Mouse (Mus musculus): ENCODE measurements at regions not wholly inside any gene's neighbourhood (a gene's known extent, or its start where the extent isn't known, plus 50 kb on each side); places are given as distances from the start of the nearest gene placed in this dataset.

DNA sequence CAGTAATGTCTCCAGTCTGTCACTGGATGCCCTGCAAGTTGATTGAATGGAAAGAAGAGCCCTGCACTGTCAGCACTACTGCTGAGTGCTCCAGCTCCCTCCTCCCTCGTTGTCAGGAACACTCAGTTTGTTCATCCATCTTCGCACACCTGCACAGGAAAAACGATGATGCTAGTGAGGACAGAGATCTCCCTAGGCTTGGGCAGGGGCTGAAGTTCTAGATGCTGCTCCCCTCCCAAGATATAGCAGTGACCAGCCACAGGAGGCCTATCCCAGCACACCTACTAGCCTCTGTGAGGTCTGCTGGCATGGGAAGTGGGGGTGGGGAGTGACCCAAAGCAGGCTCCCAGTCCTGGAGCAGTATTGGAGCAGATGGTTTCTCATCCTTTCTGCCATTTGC, 305.8 kb downstream of the Wdr11 start:
- Histone ChIP-seq H3K27me3 (ENCODE audit: control insufficient read depth, insufficient read depth, low read length) (no peaks in the 10 kb centered on the region), H3K36me3 (ENCODE audit: control insufficient read depth, insufficient read depth, low read length) (no peaks in the 10 kb centered on the region), H3K9ac (ENCODE audit: low read length) (no peak overlapping the region), H3K27ac (ENCODE audit: low read depth, low read length) (no peak overlapping the region), H3K4me3 (ENCODE audit: low read depth, low read length) (no peak overlapping the region), H3K4me1 (replicated peaks; ENCODE audit: control insufficient read depth, insufficient read depth, low read length) (no peaks in the 10 kb centered on the region), H3K9me3 (ENCODE audit: control insufficient read depth, low read length) (no peaks in the 10 kb centered on the region), H3K4me2 (ENCODE audit: low read depth, low read length, severe bottlenecking) (no peak overlapping the region)
- DNase-seq (ENCODE audit: low spot score) (no peak), ATAC-seq (replicated peaks; ENCODE audit: low FRiP score) (no peak)
- WGBS: 82% methylated on average over 3 of the region's 3 CpGs

DNA sequence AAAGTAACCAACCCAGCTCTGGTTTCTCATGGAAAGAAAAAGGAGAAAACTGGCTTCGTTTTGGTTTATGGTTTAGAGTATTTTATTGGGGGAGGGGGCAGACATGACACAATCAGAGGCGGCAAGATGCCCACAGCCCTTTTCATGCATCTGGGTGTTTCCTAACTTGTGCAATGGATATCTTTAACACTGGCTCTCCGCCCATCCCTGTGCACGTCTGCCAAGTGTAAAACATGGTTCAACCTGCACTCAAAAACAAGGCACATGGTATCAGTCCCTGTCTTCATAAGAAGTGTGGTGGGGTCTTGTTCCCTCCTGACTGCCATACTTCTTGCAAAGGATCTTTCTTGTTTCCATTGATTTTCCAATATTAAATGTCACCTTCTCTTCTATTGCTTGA, 310.6 kb downstream of the Wdr11 start:
- no peak overlapping the region for H3K9ac ChIP-seq (ENCODE audit: low read length)
- H3K4me3 ChIP-seq (ENCODE audit: low read depth, low read length): no peak overlapping the region
- no peak for ATAC-seq (replicated peaks; ENCODE audit: low FRiP score)
- DNase-seq (ENCODE audit: low spot score): no peak
- 89% methylated on average over 4 of the region's 4 CpGs for WGBS
- no peak overlapping the region for H3K27ac ChIP-seq (ENCODE audit: low read depth, low read length)
- H3K4me2 ChIP-seq (ENCODE audit: low read depth, low read length, severe bottlenecking): no peak overlapping the region
- no peaks in the 10 kb centered on the region for H3K4me1 ChIP-seq (replicated peaks; ENCODE audit: control insufficient read depth, insufficient read depth, low read length)
- no peaks in the 10 kb centered on the region for H3K9me3 ChIP-seq (ENCODE audit: control insufficient read depth, low read length)
- H3K36me3 ChIP-seq (ENCODE audit: control insufficient read depth, insufficient read depth, low read length): no peaks in the 10 kb centered on the region
- no peaks in the 10 kb centered on the region for H3K27me3 ChIP-seq (ENCODE audit: control insufficient read depth, insufficient read depth, low read length)

DNA sequence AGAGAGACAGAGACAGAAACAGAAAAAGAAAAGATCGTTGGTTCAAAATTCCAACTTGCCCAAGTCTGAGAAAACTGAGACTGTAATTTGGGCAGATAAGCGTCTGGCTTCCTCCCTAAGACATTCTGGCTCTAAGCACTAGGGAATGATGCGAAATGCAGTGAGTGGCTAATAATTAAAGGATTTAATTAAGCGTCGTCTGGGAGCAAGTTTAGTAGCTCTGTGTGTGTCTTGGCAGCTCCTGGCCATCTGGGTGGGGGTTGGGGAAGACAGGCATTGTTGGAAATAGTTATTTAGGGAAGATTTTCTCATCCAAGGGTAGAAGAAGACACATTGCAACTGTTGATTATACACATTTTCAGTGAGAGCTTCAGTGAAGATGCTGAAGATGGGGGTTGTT, 311.5 kb downstream of the Wdr11 start:
- WGBS: 54% methylated on average over 5 of the region's 5 CpGs
- no peaks in the 10 kb centered on the region for H3K9me3 ChIP-seq (ENCODE audit: control insufficient read depth, low read length)

DNA sequence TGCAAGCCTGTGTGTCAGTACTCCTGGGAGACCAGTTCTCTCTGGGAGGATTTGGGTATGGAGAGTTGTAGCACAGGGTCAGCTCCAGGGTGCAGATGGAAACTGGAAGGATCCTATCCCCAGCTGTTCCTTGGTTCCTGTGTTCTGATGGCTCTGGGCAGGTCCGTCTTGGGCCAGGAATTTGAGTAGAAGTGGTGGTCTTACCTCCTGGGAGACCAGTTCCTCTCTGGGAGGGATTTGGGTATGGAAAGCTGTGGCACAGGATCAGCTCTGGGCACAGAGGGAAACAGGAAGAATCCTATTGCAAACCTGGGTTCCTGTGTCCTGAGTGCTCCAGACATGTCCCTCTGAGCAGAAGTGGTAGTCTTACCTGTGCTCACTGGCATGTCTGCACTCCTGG, 314.5 kb downstream of the Wdr11 start:
- Histone ChIP-seq H3K27me3 (ENCODE audit: control insufficient read depth, insufficient read depth, low read length) (no peaks in the 10 kb centered on the region), H3K4me1 (replicated peaks; ENCODE audit: control insufficient read depth, insufficient read depth, low read length) (no peaks in the 10 kb centered on the region), H3K4me3 (ENCODE audit: low read depth, low read length) (no peak overlapping the region), H3K9me3 (ENCODE audit: control insufficient read depth, low read length) (no peaks in the 10 kb centered on the region), H3K9ac (ENCODE audit: low read length) (no peak overlapping the region), H3K36me3 (ENCODE audit: control insufficient read depth, insufficient read depth, low read length) (no peaks in the 10 kb centered on the region), H3K27ac (ENCODE audit: low read depth, low read length) (no peak overlapping the region), H3K4me2 (ENCODE audit: low read depth, low read length, severe bottlenecking) (no peak overlapping the region)
- 83% methylated on average over 1 of the region's 1 CpGs for WGBS
- ATAC-seq (replicated peaks; ENCODE audit: low FRiP score) (no peak), DNase-seq (ENCODE audit: low spot score) (no peak)

More for the DNA sequence above, 311.5 kb downstream of the Wdr11 start:
- no peak overlapping the region for H3K27ac ChIP-seq (ENCODE audit: low read depth, low read length)
- no peaks in the 10 kb centered on the region for H3K36me3 ChIP-seq (ENCODE audit: control insufficient read depth, insufficient read depth, low read length)
- no peak overlapping the region for H3K4me2 ChIP-seq (ENCODE audit: low read depth, low read length, severe bottlenecking)
- no peak for ATAC-seq (replicated peaks; ENCODE audit: low FRiP score)
- H3K27me3 ChIP-seq (ENCODE audit: control insufficient read depth, insufficient read depth, low read length): no peaks in the 10 kb centered on the region
- DNase-seq (ENCODE audit: low spot score): no peak
- no peak overlapping the region for H3K4me3 ChIP-seq (ENCODE audit: low read depth, low read length)
- H3K9ac ChIP-seq (ENCODE audit: low read length): no peak overlapping the region
- H3K4me1 ChIP-seq (replicated peaks; ENCODE audit: control insufficient read depth, insufficient read depth, low read length): no peaks in the 10 kb centered on the region

DNA sequence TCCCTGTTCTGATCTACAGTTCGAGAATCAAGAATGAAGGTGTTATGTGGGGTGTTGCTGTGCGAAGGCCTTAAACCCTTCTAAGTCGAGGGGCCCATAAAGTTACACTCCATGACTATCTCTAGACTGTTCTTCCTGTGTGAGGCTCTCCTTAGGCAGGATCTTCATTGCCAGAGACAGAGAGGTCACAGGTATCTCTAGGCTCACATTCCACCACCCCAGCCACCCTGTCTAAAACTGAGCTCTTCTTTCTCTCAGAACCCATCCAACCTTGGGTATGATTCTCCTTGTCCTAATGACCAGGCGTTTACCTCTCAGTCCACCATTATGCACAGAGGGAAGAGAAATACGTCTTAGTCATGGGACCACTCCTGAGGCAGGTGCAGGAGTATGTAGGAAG, 317.2 kb downstream of the Wdr11 start:
- Histone ChIP-seq H3K4me2 (ENCODE audit: low read depth, low read length, severe bottlenecking) (no peak overlapping the region), H3K4me3 (ENCODE audit: low read depth, low read length) (no peak overlapping the region), H3K36me3 (ENCODE audit: control insufficient read depth, insufficient read depth, low read length) (no peaks in the 10 kb centered on the region), H3K4me1 (replicated peaks; ENCODE audit: control insufficient read depth, insufficient read depth, low read length) (no peaks in the 10 kb centered on the region), H3K9me3 (ENCODE audit: control insufficient read depth, low read length) (no peaks in the 10 kb centered on the region), H3K27me3 (ENCODE audit: control insufficient read depth, insufficient read depth, low read length) (no peaks in the 10 kb centered on the region), H3K9ac (ENCODE audit: low read length) (no peak overlapping the region), H3K27ac (ENCODE audit: low read depth, low read length) (no peak overlapping the region)
- WGBS: 91% methylated on average over 5 of the region's 5 CpGs
- DNase-seq (ENCODE audit: low spot score) (no peak), ATAC-seq (replicated peaks; ENCODE audit: low FRiP score) (no peak)

DNA sequence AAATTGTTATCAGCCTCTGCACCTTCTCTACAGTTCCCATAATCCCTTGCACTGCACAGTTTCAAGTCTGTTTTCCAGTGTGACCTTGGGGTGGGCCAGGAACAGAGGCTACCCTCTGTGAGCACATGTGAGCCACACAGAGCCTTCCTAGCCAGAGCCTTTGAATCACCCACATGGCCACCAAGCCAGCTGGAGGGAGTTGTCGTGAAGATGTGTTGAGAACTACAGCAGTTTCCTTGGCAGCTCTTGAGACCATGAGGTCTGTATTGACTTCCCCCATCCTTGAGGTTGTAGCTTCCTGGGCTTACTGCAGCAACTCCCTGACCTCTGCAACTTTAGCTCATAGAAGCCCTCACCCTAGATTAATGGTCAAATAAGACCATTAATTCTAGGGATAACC, 318.1 kb downstream of the Wdr11 start:
- Histone ChIP-seq H3K27me3 (ENCODE audit: control insufficient read depth, insufficient read depth, low read length) (no peaks in the 10 kb centered on the region), H3K36me3 (ENCODE audit: control insufficient read depth, insufficient read depth, low read length) (no peaks in the 10 kb centered on the region), H3K27ac (ENCODE audit: low read depth, low read length) (no peak overlapping the region), H3K4me3 (ENCODE audit: low read depth, low read length) (no peak overlapping the region), H3K4me2 (ENCODE audit: low read depth, low read length, severe bottlenecking) (no peak overlapping the region), H3K9ac (ENCODE audit: low read length) (no peak overlapping the region), H3K9me3 (ENCODE audit: control insufficient read depth, low read length) (no peaks in the 10 kb centered on the region), H3K4me1 (replicated peaks; ENCODE audit: control insufficient read depth, insufficient read depth, low read length) (no peaks in the 10 kb centered on the region)
- ATAC-seq (replicated peaks; ENCODE audit: low FRiP score): no peak
- 91% methylated on average over 1 of the region's 1 CpGs for WGBS
- DNase-seq (ENCODE audit: low spot score): no peak

DNA sequence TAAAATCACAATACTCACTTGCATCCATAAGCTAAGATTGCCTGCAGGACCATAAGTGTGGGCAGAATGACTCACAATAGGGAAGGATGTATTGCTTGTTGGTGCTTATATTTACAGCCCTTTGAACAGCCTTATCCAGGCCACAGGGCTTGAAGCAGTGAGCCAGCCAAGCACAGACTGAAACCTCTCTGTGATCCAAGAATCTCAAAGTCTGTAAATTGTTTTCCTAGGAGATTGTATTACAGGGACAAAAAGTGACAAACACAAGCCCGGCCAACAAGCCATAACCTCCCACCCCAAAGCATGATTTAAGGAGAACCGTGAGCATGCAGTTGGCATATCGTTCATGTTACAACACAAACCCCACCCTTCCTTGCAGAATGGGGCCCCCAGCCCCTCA, 319.2 kb downstream of the Wdr11 start:
- no peak overlapping the region for H3K4me2 ChIP-seq (ENCODE audit: low read depth, low read length, severe bottlenecking)
- H3K27ac ChIP-seq (ENCODE audit: low read depth, low read length): no peak overlapping the region
- H3K4me1 ChIP-seq (replicated peaks; ENCODE audit: control insufficient read depth, insufficient read depth, low read length): no peaks in the 10 kb centered on the region
- no peak overlapping the region for H3K9ac ChIP-seq (ENCODE audit: low read length)
- DNase-seq (ENCODE audit: low spot score) (no peak), ATAC-seq (replicated peaks; ENCODE audit: low FRiP score) (no peak)
- H3K36me3 ChIP-seq (ENCODE audit: control insufficient read depth, insufficient read depth, low read length): no peaks in the 10 kb centered on the region
- H3K4me3 ChIP-seq (ENCODE audit: low read depth, low read length): no peak overlapping the region
- no peaks in the 10 kb centered on the region for H3K9me3 ChIP-seq (ENCODE audit: control insufficient read depth, low read length)
- no peaks in the 10 kb centered on the region for H3K27me3 ChIP-seq (ENCODE audit: control insufficient read depth, insufficient read depth, low read length)
- 91% methylated on average over 3 of the region's 3 CpGs for WGBS

DNA sequence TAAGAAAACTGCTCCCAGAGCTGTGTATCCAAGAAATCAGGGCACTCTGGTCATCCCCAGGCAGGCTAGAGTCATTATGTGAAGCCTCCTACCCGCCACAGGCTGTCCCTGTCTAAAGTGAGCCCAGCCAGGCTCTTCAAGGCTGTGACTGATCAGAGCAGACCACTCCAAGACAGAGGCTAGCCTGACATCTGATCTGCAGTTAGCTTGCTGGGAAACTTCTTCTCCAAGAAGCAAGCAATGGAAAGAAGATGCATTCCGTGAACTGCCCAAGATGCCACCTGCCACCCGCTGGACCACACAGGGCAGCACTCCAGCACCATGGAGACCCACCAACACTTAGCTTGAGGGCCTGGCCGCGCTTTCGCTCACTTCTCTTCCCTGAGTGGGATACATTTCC, 323.2 kb downstream of the Wdr11 start:
- Histone ChIP-seq H3K4me1 (replicated peaks; ENCODE audit: control insufficient read depth, insufficient read depth, low read length) (peaks cover 3% of the 10 kb centered on the region), H3K27ac (ENCODE audit: low read depth, low read length) (no peak overlapping the region), H3K4me2 (ENCODE audit: low read depth, low read length, severe bottlenecking) (no peak overlapping the region), H3K27me3 (ENCODE audit: control insufficient read depth, insufficient read depth, low read length) (no peaks in the 10 kb centered on the region), H3K9me3 (ENCODE audit: control insufficient read depth, low read length) (no peaks in the 10 kb centered on the region), H3K9ac (ENCODE audit: low read length) (no peak overlapping the region), H3K4me3 (ENCODE audit: low read depth, low read length) (no peak overlapping the region), H3K36me3 (ENCODE audit: control insufficient read depth, insufficient read depth, low read length) (no peaks in the 10 kb centered on the region)
- ATAC-seq (replicated peaks; ENCODE audit: low FRiP score): no peak
- no peak for DNase-seq (ENCODE audit: low spot score)
- 91% methylated on average over 6 of the region's 6 CpGs for WGBS

DNA sequence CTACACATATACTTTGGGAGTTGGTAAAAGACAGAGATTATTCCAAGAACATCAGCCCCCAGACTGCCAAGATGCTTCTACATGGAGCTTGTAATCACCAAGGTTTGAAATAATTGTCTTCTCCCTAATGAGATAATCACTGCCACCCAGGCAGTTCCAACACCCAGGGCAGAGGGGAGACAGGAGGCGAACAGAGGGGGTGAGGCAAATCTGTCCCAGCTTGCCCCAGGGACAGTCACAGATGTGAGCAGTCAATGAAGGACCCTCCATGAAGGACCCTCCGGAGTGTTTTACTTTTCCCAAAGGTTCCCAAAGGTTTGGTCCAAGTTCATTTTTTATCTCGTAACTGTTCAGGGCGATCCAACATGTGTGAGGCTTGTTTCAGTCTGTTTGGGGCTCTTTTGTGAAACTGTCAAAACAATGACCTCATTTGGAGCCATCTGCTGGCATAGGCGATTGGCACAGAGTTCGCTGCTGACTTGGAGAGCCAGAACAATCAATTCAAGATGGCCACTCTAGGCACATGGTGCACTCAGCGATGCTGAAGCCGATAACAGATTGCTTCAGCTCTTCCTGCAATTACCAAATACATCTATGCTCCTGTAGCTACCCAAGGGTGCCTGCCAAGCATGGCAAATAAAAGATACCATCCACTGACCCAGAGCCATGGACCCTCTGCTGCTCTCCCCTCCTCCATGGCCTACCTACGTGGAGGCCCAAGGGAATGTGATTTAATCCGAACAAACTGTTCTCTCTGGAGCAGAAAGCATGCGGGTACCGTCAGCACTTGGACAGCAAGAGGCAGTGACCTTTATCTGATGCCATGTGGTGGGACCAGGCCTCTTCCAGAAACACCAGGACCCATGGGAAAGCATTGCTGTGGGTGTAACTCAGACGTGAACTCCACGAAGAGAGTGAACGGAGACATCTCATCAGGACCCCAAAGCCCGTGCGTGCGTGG, 326.9 kb downstream of the Wdr11 start:
- Histone ChIP-seq H3K9me3 (ENCODE audit: control insufficient read depth, low read length) (no peaks in the 10 kb centered on the region), H3K27ac (ENCODE audit: low read depth, low read length) (no peak overlapping the region), H3K4me3 (ENCODE audit: low read depth, low read length) (no peak overlapping the region), H3K4me2 (ENCODE audit: low read depth, low read length, severe bottlenecking) (no peak overlapping the region), H3K4me1 (replicated peaks; ENCODE audit: control insufficient read depth, insufficient read depth, low read length) (peaks cover 3% of the 10 kb centered on the region), H3K27me3 (ENCODE audit: control insufficient read depth, insufficient read depth, low read length) (no peaks in the 10 kb centered on the region), H3K36me3 (ENCODE audit: control insufficient read depth, insufficient read depth, low read length) (no peaks in the 10 kb centered on the region), H3K9ac (ENCODE audit: low read length) (no peak overlapping the region)
- no peak for ATAC-seq (replicated peaks; ENCODE audit: low FRiP score)
- WGBS: 81% methylated on average over 18 of the region's 18 CpGs
- no peak for DNase-seq (ENCODE audit: low spot score)

All from forebrain, embryonic 11.5 days (tissue).